Mouse (Mus musculus) hindbrain, embryonic 11.5 days (tissue): ENCODE measurements at regions not wholly inside any gene's neighbourhood (a gene's known extent, or its start where the extent isn't known, plus 50 kb on each side); places are given as distances from the start of the nearest gene placed in this dataset.

Source experiments
- ATAC-seq: fragments of 200-750 bp; cut with Nextera tagmentation; 2 replicates; pipeline ENCODE4 v1.8.0; 2017; ENCODE audit warnings: mild to moderate bottlenecking, moderate TSS enrichment, moderate library complexity; ENCODE audit not compliant: low FRiP score
- DNase-seq: peaks from one replicate; pipeline ENCODE4 v3.0.0-alpha.2; 2015; ENCODE audit warnings: low spot score
- H3K27ac ChIP-seq: fragments of 300-500 bp; sonication (generic); 2 replicates; pipeline ENCODE4 v1.5.1; 2014; ENCODE audit warnings: mild to moderate bottlenecking, low read depth, low read length
- H3K27me3 ChIP-seq: fragments of 300-500 bp; sonication (generic); 2 replicates; pipeline ENCODE4 v1.6.1; 2014; ENCODE audit warnings: mild to moderate bottlenecking, low read length, moderate library complexity, mixed read lengths; ENCODE audit not compliant: control insufficient read depth, insufficient read depth
- H3K36me3 ChIP-seq: fragments of 300-500 bp; sonication (generic); 2 replicates; pipeline ENCODE4 v1.6.1; 2014; ENCODE audit warnings: mild to moderate bottlenecking, low read length, moderate library complexity, mixed read lengths; ENCODE audit not compliant: control insufficient read depth, insufficient read depth
- H3K4me1 ChIP-seq: fragments of 300-500 bp; sonication (generic); replicated peaks from 2 replicates; pipeline ENCODE4 v1.6.1; 2014; ENCODE audit warnings: low read length, mixed read lengths; ENCODE audit not compliant: control insufficient read depth, insufficient read depth
- H3K4me2 ChIP-seq: fragments of 300-500 bp; sonication (generic); replicated peaks from 2 replicates; pipeline ENCODE4 v1.6.1; 2014; ENCODE audit warnings: mild to moderate bottlenecking, low read depth, low read length
- H3K4me3 ChIP-seq: fragments of 300-500 bp; sonication (generic); 2 replicates; pipeline ENCODE4 v1.5.1; 2014; ENCODE audit warnings: low read depth, low read length
- H3K9ac ChIP-seq: fragments of 300-500 bp; sonication (generic); 2 replicates; pipeline ENCODE4 v1.6.1; 2014; ENCODE audit warnings: low read depth, low read length
- H3K9me3 ChIP-seq: fragments of 300-500 bp; sonication (generic); 2 replicates; pipeline ENCODE4 v1.6.1; 2016; ENCODE audit warnings: low read length; ENCODE audit not compliant: control insufficient read depth
- WGBS: fragments of 180-500 bp; shearing (Covaris S2); extraction: QIAGEN DNeasy Blood & Tissue Kit; methylation state at CpG from one replicate; pipeline ENCODE4 v1.1.7; 2014; 5-methylcytosine and 5-hydroxymethylcytosine counted together

DNA sequence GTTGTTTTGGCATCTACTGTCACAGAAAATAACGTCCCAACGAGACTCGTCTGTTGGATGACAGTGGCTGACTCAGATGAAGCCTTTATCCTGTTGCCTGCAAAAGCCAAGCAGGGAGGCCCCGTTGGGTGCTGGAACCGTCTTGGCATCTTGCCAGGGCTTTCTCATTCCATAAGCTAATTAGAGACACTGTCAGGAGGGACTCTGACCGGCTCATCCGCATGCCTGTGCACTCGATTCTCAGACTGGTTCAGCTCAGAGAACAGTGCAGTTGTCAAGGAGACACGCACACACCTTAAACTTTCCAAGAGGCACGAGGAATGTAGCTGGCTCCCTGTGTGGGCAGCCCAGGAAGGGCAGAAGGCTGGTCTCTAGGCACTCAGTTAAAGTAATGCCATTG lies 169.0 kb upstream of the Sulf2 start:
- WGBS: 63% methylated on average over 10 of the region's 10 CpGs
- no peaks in the 10 kb centered on the region for H3K9me3 ChIP-seq
- no peak overlapping the region for H3K4me3 ChIP-seq
- H3K4me1 ChIP-seq: peaks cover 15% of the 10 kb centered on the region
- no peak for ATAC-seq
- no peaks in the 10 kb centered on the region for H3K36me3 ChIP-seq
- no peak overlapping the region for H3K9ac ChIP-seq
- peaks cover 5% of the 10 kb centered on the region; the same call in 1 of the 2 replicates for H3K27me3 ChIP-seq
- H3K27ac ChIP-seq: peak overlapping the region; percentile 30
- no peak overlapping the region for H3K4me2 ChIP-seq
- peak; percentile 42 for DNase-seq

GRCm38 (mm10) chr2:166322668-166323043 lies 167.2 kb upstream of the Sulf2 start:
- Histone ChIP-seq H3K4me2 (no peak overlapping the region), H3K4me3 (no peak overlapping the region), H3K27ac (peak overlapping the region; percentile 19; the same call in 1 of the 2 replicates), H3K9ac (no peak overlapping the region), H3K27me3 (peaks cover 9% of the 10 kb centered on the region), H3K36me3 (no peaks in the 10 kb centered on the region), H3K9me3 (no peaks in the 10 kb centered on the region), H3K4me1 (peaks cover 11% of the 10 kb centered on the region; the same call in 1 of the 2 replicates)
- DNase-seq: peak; percentile 49
- 37% methylated on average over 6 of the region's 6 CpGs for WGBS
- ATAC-seq: no peak

DNA sequence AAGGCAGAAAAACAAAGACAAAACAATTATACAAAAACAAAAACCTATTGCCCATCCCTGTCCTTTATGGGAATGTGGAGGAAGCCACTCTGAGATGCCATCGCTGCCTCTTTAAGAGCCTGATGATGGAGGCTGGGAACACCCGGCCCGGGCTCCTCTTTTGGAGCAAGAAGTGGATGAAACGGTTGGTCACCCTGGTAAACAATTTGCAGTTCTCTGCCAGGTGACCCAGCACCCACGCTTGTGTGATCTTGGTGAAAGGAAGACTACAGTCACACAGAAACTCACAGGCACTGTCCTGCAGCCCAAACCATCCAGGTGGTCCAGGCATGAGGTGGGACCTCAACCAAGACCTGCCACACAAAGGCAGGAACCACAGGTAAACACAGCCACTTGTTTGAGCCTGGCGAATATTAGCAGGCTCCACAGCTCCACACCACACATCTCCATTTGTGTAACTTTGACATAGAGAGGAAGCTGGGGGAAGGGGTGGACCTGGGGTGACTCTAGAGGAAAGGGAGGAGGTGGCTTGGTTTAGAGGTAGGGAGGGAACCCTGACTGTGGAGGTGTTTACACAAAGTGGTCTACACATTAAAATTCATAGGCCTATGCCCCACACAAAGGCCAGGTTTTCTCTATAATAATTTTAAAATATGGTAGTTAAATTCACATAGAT lies 166.7 kb upstream of the Sulf2 start:
- H3K36me3 ChIP-seq: no peaks in the 10 kb centered on the region
- H3K4me2 ChIP-seq: no peak overlapping the region
- H3K9me3 ChIP-seq: no peaks in the 10 kb centered on the region
- peak overlapping the region; percentile 33; the same call in 1 of the 2 replicates for H3K27ac ChIP-seq
- no peak overlapping the region for H3K4me3 ChIP-seq
- ATAC-seq (no peak), DNase-seq (no peak)
- peaks cover 9% of the 10 kb centered on the region for H3K27me3 ChIP-seq
- H3K4me1 ChIP-seq: peaks cover 11% of the 10 kb centered on the region; the same call in 1 of the 2 replicates
- 81% methylated on average over 6 of the region's 6 CpGs for WGBS
- no peak overlapping the region for H3K9ac ChIP-seq

DNA sequence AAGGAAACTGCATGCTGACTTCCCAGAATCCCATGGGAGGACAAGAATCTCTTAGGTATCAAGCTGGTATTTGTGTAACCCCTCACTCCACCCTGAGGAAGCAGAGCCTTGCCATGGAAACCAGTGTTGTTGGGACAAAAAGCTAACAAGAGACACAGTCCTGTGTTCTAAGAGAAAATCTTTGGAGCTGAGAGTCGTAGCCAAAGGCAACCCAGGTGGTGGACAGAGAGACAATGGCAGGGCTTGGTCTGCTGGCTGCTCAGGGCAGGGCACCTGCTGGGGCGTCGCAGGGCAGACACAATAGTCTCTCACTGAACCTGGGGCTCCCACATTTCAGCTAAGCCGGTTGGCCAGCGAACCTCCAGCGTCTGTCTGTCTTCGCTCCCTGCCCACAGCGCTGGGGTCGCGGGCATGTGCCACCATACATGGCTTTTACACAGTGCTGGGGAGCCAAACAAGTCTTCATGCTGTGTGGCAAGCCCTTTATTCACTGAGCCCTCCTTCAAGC lies 161.0 kb upstream of the Sulf2 start:
- peak; percentile 76; the same call in 1 of the 2 replicates for ATAC-seq
- Histone ChIP-seq H3K4me2 (no peak overlapping the region), H3K36me3 (no peaks in the 10 kb centered on the region), H3K4me1 (no peaks in the 10 kb centered on the region), H3K27me3 (peaks cover 23% of the 10 kb centered on the region), H3K9me3 (no peaks in the 10 kb centered on the region), H3K4me3 (no peak overlapping the region), H3K27ac (no peak overlapping the region), H3K9ac (no peak overlapping the region)
- peak; percentile 58 for DNase-seq
- 12% methylated on average over 10 of the region's 10 CpGs for WGBS

GRCm38 (mm10) chr2:166310438-166310837 lies 155.0 kb upstream of the Sulf2 start:
- ATAC-seq (no peak), DNase-seq (no peak)
- H3K4me2 ChIP-seq: no peak overlapping the region
- peaks cover 18% of the 10 kb centered on the region for H3K27me3 ChIP-seq
- no peak overlapping the region for H3K4me3 ChIP-seq
- H3K27ac ChIP-seq: no peak overlapping the region
- H3K36me3 ChIP-seq: no peaks in the 10 kb centered on the region
- no peaks in the 10 kb centered on the region for H3K9me3 ChIP-seq
- WGBS: 87% methylated on average over 5 of the region's 5 CpGs
- H3K9ac ChIP-seq: no peak overlapping the region
- peaks cover 8% of the 10 kb centered on the region for H3K4me1 ChIP-seq

DNA sequence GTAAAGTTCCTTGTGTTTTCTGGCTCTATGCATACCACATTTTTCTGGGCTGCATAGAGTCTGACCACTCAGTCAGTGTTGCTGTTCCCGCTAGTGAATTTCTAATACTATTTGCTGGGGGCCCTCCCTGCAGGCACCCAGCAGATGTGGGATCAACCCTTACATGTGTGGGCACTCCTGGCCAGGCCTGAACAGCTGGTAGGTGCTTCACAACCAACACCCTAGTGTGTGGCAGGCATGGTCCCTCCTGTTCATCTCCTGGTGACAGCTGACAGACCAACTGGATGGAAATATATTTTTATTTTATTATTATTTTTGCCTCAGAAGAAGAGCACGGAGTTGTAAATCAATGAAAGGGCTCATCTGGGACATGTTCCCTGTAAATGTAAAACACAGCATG lies 154.4 kb upstream of the Sulf2 start:
- 85% methylated on average over 2 of the region's 2 CpGs for WGBS
- Histone ChIP-seq H3K9me3 (no peaks in the 10 kb centered on the region), H3K4me1 (peaks cover 8% of the 10 kb centered on the region), H3K36me3 (no peaks in the 10 kb centered on the region), H3K4me3 (no peak overlapping the region), H3K4me2 (no peak overlapping the region), H3K9ac (no peak overlapping the region), H3K27ac (no peak overlapping the region), H3K27me3 (peaks cover 15% of the 10 kb centered on the region)
- DNase-seq (no peak), ATAC-seq (no peak)

DNA sequence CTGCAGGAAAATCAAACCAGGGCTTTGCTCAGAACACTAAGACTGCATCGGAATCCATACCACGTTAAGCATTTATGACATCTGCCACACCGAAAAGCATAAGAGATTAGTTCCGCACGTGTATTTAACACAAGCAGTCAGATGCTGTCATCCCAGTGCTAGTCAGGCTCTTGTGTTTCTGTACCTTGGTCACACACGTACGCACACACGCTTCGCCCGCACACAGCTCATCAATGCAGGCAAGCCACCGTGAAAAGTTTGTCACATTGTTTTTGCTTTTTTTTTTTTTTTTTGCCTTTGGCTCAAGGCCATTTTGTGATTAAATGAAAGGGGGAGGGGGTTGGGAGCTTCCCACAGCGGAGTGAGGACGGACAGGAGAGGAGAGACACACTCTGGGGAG lies 152.1 kb upstream of the Sulf2 start:
- Histone ChIP-seq H3K27me3 (peaks cover 5% of the 10 kb centered on the region), H3K4me3 (no peak overlapping the region), H3K27ac (no peak overlapping the region), H3K4me2 (no peak overlapping the region), H3K4me1 (peaks cover 8% of the 10 kb centered on the region), H3K9ac (no peak overlapping the region), H3K36me3 (no peaks in the 10 kb centered on the region), H3K9me3 (no peaks in the 10 kb centered on the region)
- ATAC-seq (no peak), DNase-seq (peak; percentile 25)
- 58% methylated on average over 13 of the region's 13 CpGs for WGBS

GRCm38 (mm10) chr2:166305044-166306002 lies 149.9 kb upstream of the Sulf2 start:
- H3K4me1 ChIP-seq: peaks cover 8% of the 10 kb centered on the region
- H3K4me2 ChIP-seq: no peak overlapping the region
- H3K9ac ChIP-seq: no peak overlapping the region
- H3K27ac ChIP-seq: no peak overlapping the region
- ATAC-seq (0 out of 2 replicates have a peak, but pooled peaks have one; percentile 54), DNase-seq (peak; percentile 47)
- H3K9me3 ChIP-seq: no peaks in the 10 kb centered on the region
- H3K4me3 ChIP-seq: no peak overlapping the region
- H3K36me3 ChIP-seq: no peaks in the 10 kb centered on the region
- 68% methylated on average over 30 of the region's 30 CpGs for WGBS
- H3K27me3 ChIP-seq: peaks cover 2% of the 10 kb centered on the region; the same call in 1 of the 2 replicates
